Mouse (Mus musculus): Measurements from ENCODE around the gene Cul7.

- no peak for TF ChIP-seq POLR2A (IDR thresholded peaks at IDR 0.05; ENCODE audit: insufficient read length, low read depth)
- no peak for TF ChIP-seq E2F4 (IDR thresholded peaks at IDR 0.05; ENCODE audit: insufficient read depth)
- TF ChIP-seq CEBPB (IDR thresholded peaks at IDR 0.05; ENCODE audit: insufficient read depth, poor library complexity, severe bottlenecking), result no peak
Observed at GRCm38 (mm10) chr17:46622269-46622668, 27.9 kb upstream of the Cul7 start.
